Mouse (Mus musculus): ENCODE measurements at regions not wholly inside any gene's neighbourhood (a gene's known extent, or its start where the extent isn't known, plus 50 kb on each side); places are given as distances from the start of the nearest gene placed in this dataset.
"Not testable (repeated sequence)": the region's sequence is repeated elsewhere in the genome, so short reads cannot be mapped to it uniquely, and the experiment has no call there.

- Histone ChIP-seq H3K9ac (ENCODE audit: low read depth, low read length) (no peak overlapping the region), H3K27ac (ENCODE audit: low read depth, low read length) (no peak overlapping the region), H3K9me3 (ENCODE audit: control insufficient read depth, low read length) (no peaks in the 10 kb centered on the region), H3K27me3 (ENCODE audit: control insufficient read depth, insufficient read depth, low read length) (no peaks in the 10 kb centered on the region), H3K4me3 (ENCODE audit: low read depth, low read length) (no peak overlapping the region), H3K36me3 (ENCODE audit: control insufficient read depth, insufficient read depth, low read length) (no peaks in the 10 kb centered on the region), H3K4me1 (replicated peaks; ENCODE audit: control insufficient read depth, insufficient read depth, low read length) (no peaks in the 10 kb centered on the region), H3K4me2 (replicated peaks; ENCODE audit: low read depth, low read length) (no peak overlapping the region)
- WGBS: 90% methylated on average over 9 of the region's 9 CpGs
- ATAC-seq (ENCODE audit: low FRiP score) (no peak), DNase-seq (ENCODE audit: low spot score) (no peak)
Measured at GRCm38 (mm10) chr15:93144899-93145298, 130.1 kb downstream of the Gxylt1 start.

GRCm38 (mm10) chr15:93144264-93144663 lies 130.7 kb downstream of the Gxylt1 start:
- Histone ChIP-seq H3K4me3 (ENCODE audit: low read depth, low read length) (no peak overlapping the region), H3K27me3 (ENCODE audit: control insufficient read depth, insufficient read depth, low read length) (no peaks in the 10 kb centered on the region), H3K4me2 (replicated peaks; ENCODE audit: low read depth, low read length) (no peak overlapping the region), H3K9me3 (ENCODE audit: control insufficient read depth, low read length) (no peaks in the 10 kb centered on the region), H3K27ac (ENCODE audit: low read depth, low read length) (no peak overlapping the region), H3K9ac (ENCODE audit: low read depth, low read length) (no peak overlapping the region), H3K36me3 (ENCODE audit: control insufficient read depth, insufficient read depth, low read length) (no peaks in the 10 kb centered on the region), H3K4me1 (replicated peaks; ENCODE audit: control insufficient read depth, insufficient read depth, low read length) (no peaks in the 10 kb centered on the region)
- ATAC-seq (ENCODE audit: low FRiP score) (no peak), DNase-seq (ENCODE audit: low spot score) (no peak)
- WGBS: 60% methylated on average over 4 of the region's 4 CpGs

GRCm38 (mm10) chr15:93133379-93133778 lies 141.6 kb downstream of the Gxylt1 start:
- Histone ChIP-seq H3K36me3 (ENCODE audit: control insufficient read depth, insufficient read depth, low read length) (no peaks in the 10 kb centered on the region), H3K9ac (ENCODE audit: low read depth, low read length) (no peak overlapping the region), H3K4me1 (replicated peaks; ENCODE audit: control insufficient read depth, insufficient read depth, low read length) (no peaks in the 10 kb centered on the region), H3K4me3 (ENCODE audit: low read depth, low read length) (no peak overlapping the region), H3K9me3 (ENCODE audit: control insufficient read depth, low read length) (no peaks in the 10 kb centered on the region), H3K27ac (ENCODE audit: low read depth, low read length) (no peak overlapping the region), H3K4me2 (replicated peaks; ENCODE audit: low read depth, low read length) (no peak overlapping the region), H3K27me3 (ENCODE audit: control insufficient read depth, insufficient read depth, low read length) (no peaks in the 10 kb centered on the region)
- DNase-seq (ENCODE audit: low spot score) (no peak), ATAC-seq (ENCODE audit: low FRiP score) (no peak)
- 83% methylated on average over 18 of the region's 18 CpGs for WGBS

GRCm38 (mm10) chr15:93131056-93131455 lies 143.9 kb downstream of the Gxylt1 start:
- Histone ChIP-seq H3K36me3 (ENCODE audit: control insufficient read depth, insufficient read depth, low read length) (no peaks in the 10 kb centered on the region), H3K4me2 (replicated peaks; ENCODE audit: low read depth, low read length) (no peak overlapping the region), H3K27ac (ENCODE audit: low read depth, low read length) (no peak overlapping the region), H3K27me3 (ENCODE audit: control insufficient read depth, insufficient read depth, low read length) (no peaks in the 10 kb centered on the region), H3K4me3 (ENCODE audit: low read depth, low read length) (no peak overlapping the region), H3K4me1 (replicated peaks; ENCODE audit: control insufficient read depth, insufficient read depth, low read length) (no peaks in the 10 kb centered on the region), H3K9ac (ENCODE audit: low read depth, low read length) (no peak overlapping the region), H3K9me3 (ENCODE audit: control insufficient read depth, low read length) (no peaks in the 10 kb centered on the region)
- DNase-seq (ENCODE audit: low spot score) (no peak), ATAC-seq (ENCODE audit: low FRiP score) (no peak)

GRCm38 (mm10) chr15:93125261-93125660 lies 149.7 kb downstream of the Gxylt1 start:
- 32% methylated on average over 5 of the region's 5 CpGs for whole genome bisulfite sequencing
- ATAC-seq (ENCODE audit: low FRiP score) (no peak; the same call in 1 of the 2 replicates), DNase-seq (ENCODE audit: low spot score) (peak; percentile 9)

GRCm38 (mm10) chr15:93121156-93121555 lies 153.8 kb downstream of the Gxylt1 start:
- Histone ChIP-seq H3K9me3 (ENCODE audit: control insufficient read depth, low read length) (no peaks in the 10 kb centered on the region), H3K9ac (ENCODE audit: low read depth, low read length) (no peak overlapping the region), H3K4me2 (replicated peaks; ENCODE audit: low read depth, low read length) (no peak overlapping the region), H3K4me3 (ENCODE audit: low read depth, low read length) (no peak overlapping the region), H3K4me1 (replicated peaks; ENCODE audit: control insufficient read depth, insufficient read depth, low read length) (0 out of 2 replicates have a peak, but pooled peaks cover 2% of the 10 kb centered on the region), H3K27me3 (ENCODE audit: control insufficient read depth, insufficient read depth, low read length) (no peaks in the 10 kb centered on the region), H3K36me3 (ENCODE audit: control insufficient read depth, insufficient read depth, low read length) (no peaks in the 10 kb centered on the region), H3K27ac (ENCODE audit: low read depth, low read length) (no peak overlapping the region)
- DNase-seq (ENCODE audit: low spot score): no peak
- 90% methylated on average over 4 of the region's 4 CpGs for WGBS
- ATAC-seq (ENCODE audit: low FRiP score): no peak

More at GRCm38 (mm10) chr15:93125261-93125660, 149.7 kb downstream of the Gxylt1 start:
- no peak overlapping the region for H3K4me3 ChIP-seq (ENCODE audit: low read depth, low read length)
- no peaks in the 10 kb centered on the region for H3K36me3 ChIP-seq (ENCODE audit: control insufficient read depth, insufficient read depth, low read length)
- H3K27ac ChIP-seq (ENCODE audit: low read depth, low read length): no peak overlapping the region
- H3K27me3 ChIP-seq (ENCODE audit: control insufficient read depth, insufficient read depth, low read length): no peaks in the 10 kb centered on the region
- no peaks in the 10 kb centered on the region for H3K9me3 ChIP-seq (ENCODE audit: control insufficient read depth, low read length)
- H3K4me1 ChIP-seq (replicated peaks; ENCODE audit: control insufficient read depth, insufficient read depth, low read length): 0 out of 2 replicates have a peak, but pooled peaks cover 2% of the 10 kb centered on the region
- H3K9ac ChIP-seq (ENCODE audit: low read depth, low read length): no peak overlapping the region
- no peak overlapping the region for H3K4me2 ChIP-seq (replicated peaks; ENCODE audit: low read depth, low read length)

- H3K4me3 ChIP-seq (ENCODE audit: low read depth, low read length); H3K4me1 ChIP-seq (replicated peaks; ENCODE audit: control insufficient read depth, insufficient read depth, low read length); H3K9me3 ChIP-seq (ENCODE audit: control insufficient read depth, low read length); H3K9ac ChIP-seq (ENCODE audit: low read depth, low read length); ATAC-seq (ENCODE audit: low FRiP score); H3K27me3 ChIP-seq (ENCODE audit: control insufficient read depth, insufficient read depth, low read length); DNase-seq (ENCODE audit: low spot score); H3K4me2 ChIP-seq (replicated peaks; ENCODE audit: low read depth, low read length); H3K27ac ChIP-seq (ENCODE audit: low read depth, low read length); H3K36me3 ChIP-seq (ENCODE audit: control insufficient read depth, insufficient read depth, low read length): not testable (repeated sequence)
- WGBS: 72% methylated on average over 2 of the region's 2 CpGs
Measured at GRCm38 (mm10) chr15:93117806-93118205, 157.2 kb downstream of the Gxylt1 start.

- Histone ChIP-seq H3K27ac (ENCODE audit: low read depth, low read length) (no peak overlapping the region), H3K9ac (ENCODE audit: low read depth, low read length) (peak overlapping the region; percentile 12; the same call in 1 of the 2 replicates)
Measured at GRCm38 (mm10) chr15:93115674-93116102, 159.3 kb downstream of the Gxylt1 start.

GRCm38 (mm10) chr15:93104936-93105335 lies 170.0 kb downstream of the Gxylt1 start:
- DNase-seq (ENCODE audit: low spot score): no peak
- no peak overlapping the region for H3K4me2 ChIP-seq (replicated peaks; ENCODE audit: low read depth, low read length)
- ATAC-seq (ENCODE audit: low FRiP score): no peak
- no peak overlapping the region for H3K9ac ChIP-seq (ENCODE audit: low read depth, low read length)
- H3K27me3 ChIP-seq (ENCODE audit: control insufficient read depth, insufficient read depth, low read length): no peaks in the 10 kb centered on the region
- H3K9me3 ChIP-seq (ENCODE audit: control insufficient read depth, low read length): no peaks in the 10 kb centered on the region
- no peak overlapping the region for H3K27ac ChIP-seq (ENCODE audit: low read depth, low read length)
- WGBS: 79% methylated on average over 4 of the region's 4 CpGs
- H3K4me1 ChIP-seq (replicated peaks; ENCODE audit: control insufficient read depth, insufficient read depth, low read length): no peaks in the 10 kb centered on the region
- H3K4me3 ChIP-seq (ENCODE audit: low read depth, low read length): no peak overlapping the region
- H3K36me3 ChIP-seq (ENCODE audit: control insufficient read depth, insufficient read depth, low read length): no peaks in the 10 kb centered on the region

More at GRCm38 (mm10) chr15:93115674-93116102, 159.3 kb downstream of the Gxylt1 start:
- Histone ChIP-seq H3K4me2 (replicated peaks; ENCODE audit: low read depth, low read length) (peak overlapping the region; percentile 35), H3K4me3 (ENCODE audit: low read depth, low read length) (peak overlapping the region; percentile 8), H3K27me3 (ENCODE audit: control insufficient read depth, insufficient read depth, low read length) (no peaks in the 10 kb centered on the region), H3K4me1 (replicated peaks; ENCODE audit: control insufficient read depth, insufficient read depth, low read length) (no peaks in the 10 kb centered on the region), H3K9me3 (ENCODE audit: control insufficient read depth, low read length) (no peaks in the 10 kb centered on the region), H3K36me3 (ENCODE audit: control insufficient read depth, insufficient read depth, low read length) (no peaks in the 10 kb centered on the region)
- DNase-seq (ENCODE audit: low spot score) (peak; percentile 62), ATAC-seq (ENCODE audit: low FRiP score) (peak; percentile 87)
- 5% methylated on average over 16 of the region's 16 CpGs for WGBS

Data from hindbrain, embryonic 11.5 days (tissue).